Mouse (Mus musculus) stomach, postnatal 0 days (tissue): ENCODE data around the gene Zfp296.

ENCODE experiments used
- CTCF ChIP-seq: IDR thresholded peaks from 2 replicates; pipeline ENCODE4 v1.5.1; 2016; ENCODE audit warnings: antibody characterized with exemption, low read depth, mild to moderate bottlenecking, moderate library complexity
- EP300 ChIP-seq: optimal IDR thresholded peaks from 2 replicates; pipeline ENCODE3; 2016; ENCODE audit warnings: antibody characterized with exemption

- TF ChIP-seq CTCF, result no peak
- no peak for TF ChIP-seq EP300
These were observed 16.4 kb upstream of the Zfp296 start for GRCm38 (mm10) chr7:19560491-19561260.
